Mouse (Mus musculus) limb, embryonic 15.5 days (tissue): Measurements from ENCODE around the gene Kantr. TPM values are rescaled to one million over a fixed set of nuclear protein-coding genes. Genes with fewer than 3 reads are reported as not detected.

Experiments used
- ATAC-seq: fragments of 200-750 bp; cut with Nextera tagmentation; 2 replicates; pipeline ENCODE4 v1.8.0; 2017; ENCODE audit warnings: low read depth, moderate TSS enrichment; ENCODE audit not compliant: insufficient number of reproducible peaks, low FRiP score, low TSS enrichment
- H3K27ac ChIP-seq: fragments of 300-500 bp; sonication (generic); 2 replicates; pipeline ENCODE4 v1.5.1; 2015; ENCODE audit warnings: moderate library complexity, mild to moderate bottlenecking, inconsistent platforms
- H3K27me3 ChIP-seq: fragments of 300-500 bp; sonication (generic); 2 replicates; pipeline ENCODE4 v1.6.1; 2015; ENCODE audit warnings: inconsistent platforms
- H3K36me3 ChIP-seq: fragments of 300-500 bp; sonication (generic); 2 replicates; pipeline ENCODE4 v1.6.1; 2015; ENCODE audit warnings: inconsistent platforms
- H3K4me1 ChIP-seq: fragments of 300-500 bp; sonication (generic); 2 replicates; pipeline ENCODE4 v1.6.1; 2015; ENCODE audit warnings: inconsistent platforms
- H3K4me2 ChIP-seq: fragments of 300-500 bp; sonication (generic); 2 replicates; pipeline ENCODE4 v1.6.1; 2015; ENCODE audit warnings: mild to moderate bottlenecking, inconsistent platforms
- H3K4me3 ChIP-seq: fragments of 300-500 bp; sonication (generic); 2 replicates; pipeline ENCODE4 v1.5.1; 2015; ENCODE audit warnings: mild to moderate bottlenecking, inconsistent platforms
- H3K9ac ChIP-seq: fragments of 300-500 bp; sonication (generic); 2 replicates; pipeline ENCODE4 v1.6.1; 2015; ENCODE audit warnings: inconsistent platforms
- H3K9me3 ChIP-seq: fragments of 300-500 bp; sonication (generic); 2 replicates; pipeline ENCODE4 v1.6.1; 2016; ENCODE audit warnings: inconsistent platforms
- WGBS: fragments of 180-500 bp; shearing (Covaris S2); methylation state at CpG from one replicate; pipeline ENCODE4 v1.1.7; 2015; 5-methylcytosine and 5-hydroxymethylcytosine counted together
- polyA plus RNA-seq: library from polyadenylated mRNA; unstranded; fragments of >200 nt; fragmentation: Nextera tagmentation; extraction: Ambion mirVana; gene quantifications from 2 replicates; pipeline ENCODE4 v1.2.1, GENCODE M21; 2015

The Kantr gene
- polyA plus RNA-seq, 1 experiment from 2014 or later, result 15.1 TPM

DNA sequence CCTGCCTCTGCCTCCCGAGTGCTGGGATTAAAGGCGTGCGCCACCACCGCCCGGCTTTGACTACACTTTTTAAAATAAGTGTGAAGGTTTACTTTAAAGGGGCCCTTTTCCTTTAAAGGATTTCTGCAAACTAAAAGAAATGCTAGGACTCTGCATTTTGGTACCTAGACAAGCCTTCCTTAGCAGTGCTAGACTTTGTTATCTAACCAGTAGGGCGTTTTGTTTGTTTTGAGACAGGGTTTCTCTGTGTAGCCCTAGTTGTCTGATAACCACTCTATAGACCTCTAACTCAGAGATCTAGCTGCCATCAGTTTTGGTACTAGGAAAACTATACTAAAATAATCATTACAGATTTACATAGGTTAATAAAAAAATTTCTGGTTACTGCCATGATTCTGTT, 47.9 kb downstream of the Kantr start:
- Histone ChIP-seq H3K36me3 (peaks cover 15% of the 10 kb centered on the region), H3K27ac (no peak overlapping the region), H3K4me3 (no peak overlapping the region), H3K4me2 (no peak overlapping the region), H3K9ac (no peak overlapping the region), H3K9me3 (no peaks in the 10 kb centered on the region), H3K27me3 (no peaks in the 10 kb centered on the region), H3K4me1 (no peaks in the 10 kb centered on the region)
- no peak for ATAC-seq
- WGBS, result 91% methylated on average over 6 of the region's 6 CpGs

GRCm38 (mm10) chrX:152271189-152271588, 56.1 kb downstream of the Kantr start:
- Histone ChIP-seq H3K4me3 (no peak overlapping the region), H3K27ac (no peak overlapping the region), H3K9me3 (no peaks in the 10 kb centered on the region), H3K27me3 (no peaks in the 10 kb centered on the region), H3K36me3 (peaks cover 93% of the 10 kb centered on the region), H3K4me2 (no peak overlapping the region), H3K4me1 (no peaks in the 10 kb centered on the region), H3K9ac (no peak overlapping the region)
- no peak for ATAC-seq
- 94% methylated on average over 11 of the region's 11 CpGs for WGBS

Other genes starting within 250 kb of the Kantr start
- 3.9 and 4.0 TPM in 2 replicates for gene Iqsec2, start 183.2 kb downstream of the Kantr start, polyA plus RNA-seq
- 38.2 and 41.0 TPM in 2 replicates for gene Kdm5c, start 94.5 kb downstream of the Kantr start, polyA plus RNA-seq
- 31.9 and 34.7 TPM in 2 replicates for gene Tspyl2, start 14.9 kb upstream of the Kantr start, polyA plus RNA-seq
- gene Gpr173, start 41.2 kb upstream of the Kantr start, polyA plus RNA-seq, result 2.3 and 4.3 TPM in 2 replicates
- gene Cldn34a, start 235.8 kb upstream of the Kantr start, polyA plus RNA-seq, result not detected in 2 replicates